Mouse (Mus musculus): ENCODE measurements at regions not wholly inside any gene's neighbourhood (a gene's known extent, or its start where the extent isn't known, plus 50 kb on each side); places are given as distances from the start of the nearest gene placed in this dataset.
A peak's percentile ranks its signal among the peaks of the same experiment; 100 is the strongest.

DNA sequence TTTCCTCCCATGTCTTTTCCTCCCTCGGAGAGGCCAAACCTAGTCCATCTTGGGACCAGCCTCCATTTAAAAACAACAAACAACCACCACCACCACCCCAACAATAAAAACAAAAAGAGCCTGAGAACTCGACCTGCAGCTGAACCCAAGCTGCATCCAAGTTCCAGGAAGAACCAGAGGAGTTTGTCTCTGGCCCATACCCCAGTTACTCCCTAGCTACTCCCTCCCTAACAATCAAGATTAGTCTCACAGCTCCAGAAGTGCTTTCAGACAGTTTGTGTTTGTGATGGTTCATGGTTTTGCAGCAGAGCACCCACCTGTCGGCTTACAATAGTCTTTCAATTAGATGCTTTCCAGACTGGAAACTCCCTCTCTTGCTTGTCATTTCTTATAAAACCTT lies 724.5 kb downstream of the Hs3st4 start:
- no peak for TF ChIP-seq CTCF (IDR thresholded peaks at IDR 0.05; ENCODE audit: low read depth)
- no peak for TF ChIP-seq EP300 (optimal IDR thresholded peaks at IDR 0.05)
- H3K9ac ChIP-seq (ENCODE audit: low read length), result no peak overlapping the region
- no peaks in the 10 kb centered on the region; the same call in 1 of the 2 replicates for H3K4me1 ChIP-seq (replicated peaks; ENCODE audit: control insufficient read depth, insufficient read depth)
- DNase-seq (ENCODE audit: low spot score) (no peak), ATAC-seq (ENCODE audit: low FRiP score, low TSS enrichment) (no peak)
- no peaks in the 10 kb centered on the region for H3K27me3 ChIP-seq (ENCODE audit: control insufficient read depth, insufficient read depth, low read length)
- 39% methylated on average over 3 of the region's 3 CpGs for WGBS
- H3K4me3 ChIP-seq (ENCODE audit: low read depth, low read length), result no peak overlapping the region
- H3K9me3 ChIP-seq (ENCODE audit: control insufficient read depth, low read length), result no peaks in the 10 kb centered on the region
- no peaks in the 10 kb centered on the region for H3K36me3 ChIP-seq (ENCODE audit: control insufficient read depth, insufficient read depth, low read length)
- no peak overlapping the region for H3K4me2 ChIP-seq (replicated peaks; ENCODE audit: low read depth)
- no peak overlapping the region for H3K27ac ChIP-seq (replicated peaks)

DNA sequence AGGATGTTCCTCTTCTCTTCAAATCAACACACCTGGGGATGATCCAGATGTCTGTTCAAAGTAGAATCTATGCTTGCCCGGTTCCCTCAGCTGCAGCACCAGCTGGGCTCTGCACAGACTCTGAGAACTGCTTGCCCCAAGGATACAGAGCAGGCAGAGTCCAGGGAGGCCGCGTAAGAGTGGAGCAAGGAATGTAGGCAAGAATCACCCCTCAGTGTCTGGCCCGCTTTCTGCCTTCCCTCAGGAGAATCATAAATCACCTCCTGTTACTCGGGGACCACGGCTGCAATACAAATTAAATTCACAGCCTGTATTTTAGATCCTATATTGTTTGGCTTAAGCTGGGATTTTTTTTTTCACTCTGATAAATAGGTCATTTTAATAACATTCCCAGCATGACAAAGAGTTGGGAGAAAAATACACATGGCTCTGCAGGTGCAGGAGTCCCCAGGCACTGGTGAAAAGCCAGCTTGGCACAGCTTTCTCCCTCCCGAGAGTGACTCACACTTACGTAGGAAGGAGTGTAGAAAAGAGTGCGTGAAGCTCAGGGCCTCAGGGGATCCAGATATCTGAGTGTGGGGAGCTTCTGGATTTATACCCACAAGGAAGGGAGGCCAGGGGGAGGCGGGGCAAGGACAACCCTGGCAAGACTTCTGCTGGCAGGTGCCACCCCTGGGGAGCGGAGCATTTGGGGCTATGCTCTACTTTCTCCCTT lies 726.3 kb downstream of the Hs3st4 start:
- no peak overlapping the region for H3K4me3 ChIP-seq (ENCODE audit: low read depth, low read length)
- no peak overlapping the region for H3K9ac ChIP-seq (ENCODE audit: low read length)
- no peaks in the 10 kb centered on the region for H3K27me3 ChIP-seq (ENCODE audit: control insufficient read depth, insufficient read depth, low read length)
- ATAC-seq (ENCODE audit: low FRiP score, low TSS enrichment) (no peak), DNase-seq (ENCODE audit: low spot score) (peak; percentile 17)
- no peaks in the 10 kb centered on the region for H3K36me3 ChIP-seq (ENCODE audit: control insufficient read depth, insufficient read depth, low read length)
- no peaks in the 10 kb centered on the region for H3K9me3 ChIP-seq (ENCODE audit: control insufficient read depth, low read length)
- 30% methylated on average over 11 of the region's 11 CpGs for WGBS
- no peak for TF ChIP-seq EP300 (optimal IDR thresholded peaks at IDR 0.05)
- TF ChIP-seq CTCF (IDR thresholded peaks at IDR 0.05; ENCODE audit: low read depth), result no peak
- H3K4me1 ChIP-seq (replicated peaks; ENCODE audit: control insufficient read depth, insufficient read depth), result no peaks in the 10 kb centered on the region; the same call in 1 of the 2 replicates
- no peak overlapping the region for H3K27ac ChIP-seq (replicated peaks)
- no peak overlapping the region for H3K4me2 ChIP-seq (replicated peaks; ENCODE audit: low read depth)

DNA sequence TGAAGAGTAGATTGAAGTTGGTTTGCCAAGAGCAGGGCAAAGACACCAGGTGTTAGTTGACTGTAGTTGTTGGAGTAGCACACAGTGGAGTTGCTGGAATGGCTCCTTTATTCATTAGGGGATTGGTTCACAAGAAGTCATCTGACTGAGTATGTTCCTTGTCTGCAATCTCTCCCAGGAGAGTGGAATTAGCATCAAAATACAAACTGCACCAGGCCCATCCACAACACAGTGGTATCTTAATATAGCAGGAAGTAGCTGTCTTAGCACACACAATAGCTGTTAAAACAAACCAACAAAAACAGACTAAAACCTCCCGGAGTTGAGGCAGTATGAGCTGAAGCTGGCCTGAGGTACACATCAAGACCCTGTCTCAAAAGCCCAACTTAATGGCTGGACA lies 723.5 kb upstream of the Kdm8 start:
- 81% methylated on average over 1 of the region's 1 CpGs for whole genome bisulfite sequencing
- ATAC-seq (ENCODE audit: low FRiP score, low TSS enrichment), result no peak

DNA sequence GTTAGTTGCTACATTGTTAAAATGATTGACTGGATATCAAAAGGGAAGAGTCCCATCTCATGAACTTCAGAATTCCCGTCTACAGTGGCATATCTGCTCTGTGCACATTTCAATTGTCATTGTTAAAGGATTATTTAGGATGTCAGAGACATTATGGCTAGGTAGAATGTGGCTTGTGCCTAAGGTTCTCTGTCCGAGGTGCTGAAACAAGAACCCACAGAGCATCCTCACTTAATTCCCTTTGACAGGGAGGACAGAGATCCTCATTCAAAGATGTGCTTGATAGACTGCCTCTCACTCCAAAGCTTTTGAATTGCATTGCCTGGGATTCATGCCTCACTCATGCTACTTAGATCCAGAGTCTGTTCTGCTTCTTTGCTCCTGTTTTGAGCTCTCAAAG lies 702.4 kb upstream of the Kdm8 start:
- H3K9ac ChIP-seq (ENCODE audit: low read length), result no peak overlapping the region
- no peaks in the 10 kb centered on the region for H3K9me3 ChIP-seq (ENCODE audit: control insufficient read depth, low read length)
- WGBS, result 4% methylated on average over 2 of the region's 2 CpGs
- DNase-seq (ENCODE audit: low spot score) (no peak), ATAC-seq (ENCODE audit: low FRiP score, low TSS enrichment) (no peak)
- TF ChIP-seq EP300 (optimal IDR thresholded peaks at IDR 0.05), result no peak
- TF ChIP-seq CTCF (IDR thresholded peaks at IDR 0.05; ENCODE audit: low read depth), result no peak
- H3K27me3 ChIP-seq (ENCODE audit: control insufficient read depth, insufficient read depth, low read length), result no peaks in the 10 kb centered on the region
- H3K4me3 ChIP-seq (ENCODE audit: low read depth, low read length), result no peak overlapping the region
- no peaks in the 10 kb centered on the region for H3K4me1 ChIP-seq (replicated peaks; ENCODE audit: control insufficient read depth, insufficient read depth)
- no peak overlapping the region for H3K27ac ChIP-seq (replicated peaks)
- H3K4me2 ChIP-seq (replicated peaks; ENCODE audit: low read depth), result no peak overlapping the region
- no peaks in the 10 kb centered on the region for H3K36me3 ChIP-seq (ENCODE audit: control insufficient read depth, insufficient read depth, low read length)

More for the DNA sequence above, 723.5 kb upstream of the Kdm8 start:
- DNase-seq (ENCODE audit: low spot score), result no peak
- no peaks in the 10 kb centered on the region for H3K27me3 ChIP-seq (ENCODE audit: control insufficient read depth, insufficient read depth, low read length)
- H3K4me3 ChIP-seq (ENCODE audit: low read depth, low read length), result no peak overlapping the region
- H3K4me1 ChIP-seq (replicated peaks; ENCODE audit: control insufficient read depth, insufficient read depth), result no peaks in the 10 kb centered on the region
- no peak overlapping the region for H3K27ac ChIP-seq (replicated peaks)
- TF ChIP-seq CTCF (IDR thresholded peaks at IDR 0.05; ENCODE audit: low read depth) (no peak), EP300 (optimal IDR thresholded peaks at IDR 0.05) (no peak)
- H3K4me2 ChIP-seq (replicated peaks; ENCODE audit: low read depth), result no peak overlapping the region
- no peak overlapping the region for H3K9ac ChIP-seq (ENCODE audit: low read length)
- no peaks in the 10 kb centered on the region for H3K36me3 ChIP-seq (ENCODE audit: control insufficient read depth, insufficient read depth, low read length)
- H3K9me3 ChIP-seq (ENCODE audit: control insufficient read depth, low read length), result no peaks in the 10 kb centered on the region

DNA sequence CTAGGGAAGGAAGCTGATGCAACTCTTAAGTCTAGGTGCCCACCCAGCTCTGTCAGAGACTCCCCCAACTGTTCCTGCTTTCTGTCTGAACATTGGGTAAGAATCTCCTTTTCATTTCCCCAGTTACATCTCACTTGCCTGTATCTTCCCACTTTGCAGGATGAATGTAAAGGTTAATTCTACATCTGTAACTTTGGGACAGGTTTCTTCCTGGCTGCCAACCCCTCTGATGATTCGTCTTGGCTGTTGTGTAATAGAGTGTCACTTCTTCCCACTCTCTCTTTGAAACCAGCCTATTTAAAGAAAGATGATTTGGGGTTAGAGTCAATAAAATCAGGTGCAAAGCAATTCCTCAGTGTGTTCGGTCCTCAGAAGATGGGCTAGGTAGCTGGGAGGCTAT lies 698.2 kb upstream of the Kdm8 start:
- Histone ChIP-seq H3K4me3 (ENCODE audit: low read depth, low read length) (no peak overlapping the region), H3K4me1 (replicated peaks; ENCODE audit: control insufficient read depth, insufficient read depth) (no peaks in the 10 kb centered on the region), H3K36me3 (ENCODE audit: control insufficient read depth, insufficient read depth, low read length) (no peaks in the 10 kb centered on the region), H3K4me2 (replicated peaks; ENCODE audit: low read depth) (no peak overlapping the region), H3K9ac (ENCODE audit: low read length) (no peak overlapping the region), H3K27me3 (ENCODE audit: control insufficient read depth, insufficient read depth, low read length) (no peaks in the 10 kb centered on the region), H3K9me3 (ENCODE audit: control insufficient read depth, low read length) (no peaks in the 10 kb centered on the region), H3K27ac (replicated peaks) (no peak overlapping the region)
- DNase-seq (ENCODE audit: low spot score), result no peak
- no peak for ATAC-seq (ENCODE audit: low FRiP score, low TSS enrichment)
- no peak for TF ChIP-seq EP300 (optimal IDR thresholded peaks at IDR 0.05)
- TF ChIP-seq CTCF (IDR thresholded peaks at IDR 0.05; ENCODE audit: low read depth), result no peak
- 69% methylated on average over 2 of the region's 2 CpGs for WGBS

DNA sequence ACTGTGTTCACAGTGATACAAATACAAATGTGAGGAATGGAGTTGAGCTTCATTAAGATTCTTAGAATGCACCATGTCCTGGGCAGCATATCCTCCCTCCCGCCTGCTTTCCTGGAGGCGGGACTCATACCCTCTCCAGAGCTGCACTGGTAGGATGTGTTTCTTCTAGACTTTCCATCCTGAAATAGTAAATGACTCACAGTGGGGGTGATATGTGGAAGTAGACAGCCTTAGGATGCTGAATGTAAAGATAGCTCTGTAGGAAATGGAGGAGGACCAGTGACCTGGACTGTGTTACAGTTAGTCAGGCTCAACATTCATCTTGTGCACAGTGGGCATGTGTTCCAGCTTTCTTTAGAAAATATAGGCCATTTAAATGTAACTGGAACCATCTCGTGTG lies 696.1 kb upstream of the Kdm8 start:
- no peaks in the 10 kb centered on the region for H3K4me1 ChIP-seq (replicated peaks; ENCODE audit: control insufficient read depth, insufficient read depth)
- no peak overlapping the region for H3K4me2 ChIP-seq (replicated peaks; ENCODE audit: low read depth)
- no peaks in the 10 kb centered on the region for H3K27me3 ChIP-seq (ENCODE audit: control insufficient read depth, insufficient read depth, low read length)
- H3K9ac ChIP-seq (ENCODE audit: low read length), result no peak overlapping the region
- no peak for ATAC-seq (ENCODE audit: low FRiP score, low TSS enrichment)
- no peak for DNase-seq (ENCODE audit: low spot score)
- H3K4me3 ChIP-seq (ENCODE audit: low read depth, low read length), result no peak overlapping the region
- TF ChIP-seq EP300 (optimal IDR thresholded peaks at IDR 0.05), result no peak
- TF ChIP-seq CTCF (IDR thresholded peaks at IDR 0.05; ENCODE audit: low read depth), result no peak
- no peaks in the 10 kb centered on the region for H3K9me3 ChIP-seq (ENCODE audit: control insufficient read depth, low read length)
- no peaks in the 10 kb centered on the region for H3K36me3 ChIP-seq (ENCODE audit: control insufficient read depth, insufficient read depth, low read length)
- H3K27ac ChIP-seq (replicated peaks), result no peak overlapping the region
- 63% methylated on average over 3 of the region's 3 CpGs for WGBS
